Mouse (Mus musculus) G1E (cell line): ENCODE results near the gene A930017K11Rik.

ENCODE experiments used
- CTCF ChIP-seq: IDR thresholded peaks from 2 replicates; pipeline ENCODE4 v1.5.1; 2012; ENCODE audit warnings: low read depth, low read length, inconsistent platforms, mixed read lengths
- GATA1 ChIP-seq: IDR thresholded peaks from 2 replicates; pipeline ENCODE4 v1.6.1; 2012; ENCODE audit warnings: borderline replicate concordance, low read length, inconsistent platforms, mixed read lengths
- TAL1 ChIP-seq: conservative IDR thresholded peaks from 2 replicates; pipeline ENCODE4 v1.6.1; 2012; ENCODE audit warnings: low read depth, low read length, inconsistent platforms, mixed read lengths

GRCm38 (mm10) chr17:25903061-25903460 lies 49.3 kb downstream of the A930017K11Rik start:
- TF ChIP-seq CTCF (no peak), TAL1 (no peak), GATA1 (no peak)
